12 mouse cellular contexts compared by ENCODE assay signal in genomic region chr2:51056141-51056731, GRCm38 (mm10).
A peak's percentile ranks its signal among the peaks of the same experiment; 100 is the strongest.
DNase-seq lines count a peak whose midpoint lies in the region; ATAC-seq and TF ChIP-seq lines count a peak whose summit lies in the region.
"Had no signal": no experiment of that assay in that cellular context is flagged by ENCODE, and none has a peak within 500 bp of the region (broad histone marks: within the 10 kb centered on the region; RNA-seq: fewer than 3 reads in every experiment).

No protein-coding gene starts in this region.

- H3K9ac ChIP-seq in intestine, postnatal 0 days (ENCODE audit: low read depth, low read length): no peak overlapping the region
- H3K9ac ChIP-seq in limb, embryonic 13.5 days: no peak overlapping the region
- H3K9ac ChIP-seq: heart, embryonic 12.5 days had no signal

- no peaks in the 10 kb centered on the region for H3K27me3 ChIP-seq in intestine, postnatal 0 days (replicated peaks; ENCODE audit: control insufficient read depth, insufficient read depth, low read length)
- H3K27me3 ChIP-seq in limb, embryonic 13.5 days: no peaks in the 10 kb centered on the region
- H3K27me3 ChIP-seq: heart, embryonic 12.5 days had no signal

- H3K36me3 ChIP-seq in intestine, postnatal 0 days (ENCODE audit: control insufficient read depth, insufficient read depth): no peaks in the 10 kb centered on the region
- H3K36me3 ChIP-seq in limb, embryonic 13.5 days: no peaks in the 10 kb centered on the region
- H3K36me3 ChIP-seq: heart, embryonic 12.5 days had no signal

- no peaks in the 10 kb centered on the region for H3K4me1 ChIP-seq in intestine, postnatal 0 days (replicated peaks; ENCODE audit: control insufficient read depth, insufficient read depth, low read length)
- H3K4me1 ChIP-seq in limb, embryonic 13.5 days: peaks cover 15% of the 10 kb centered on the region
- H3K4me1 ChIP-seq in lung, adult 2 months (ENCODE audit: control insufficient read depth, insufficient read depth, low read length): no peaks in the 10 kb centered on the region

- peak overlapping the region; percentile 35; the same call in 1 of the 2 replicates for H3K4me2 ChIP-seq in intestine, postnatal 0 days (replicated peaks; ENCODE audit: low read depth)
- H3K4me2 ChIP-seq in limb, embryonic 13.5 days (replicated peaks): no peak overlapping the region
- H3K4me2 ChIP-seq: heart, embryonic 12.5 days had no signal

- H3K4me3 ChIP-seq in intestine, postnatal 0 days (ENCODE audit: low read depth, low read length): no peak overlapping the region
- H3K4me3 ChIP-seq in limb, embryonic 13.5 days: no peak overlapping the region
- no peak overlapping the region for H3K4me3 ChIP-seq in lung, adult 2 months (replicated peaks; ENCODE audit: extremely low read depth, low read depth, low read length)
- H3K4me3 ChIP-seq: heart, embryonic 12.5 days had no signal

- peak overlapping the region; percentile 84 for H3K27ac ChIP-seq in intestine, postnatal 0 days (ENCODE audit: low read depth, low read length)
- no peak overlapping the region for H3K27ac ChIP-seq in limb, embryonic 13.5 days

- ATAC-seq in intestine, postnatal 0 days: peak; percentile 98
- peak; percentile 79 for ATAC-seq in limb, embryonic 13.5 days (ENCODE audit: low FRiP score, low read depth)

- 33% methylated on average over 8 of the region's 8 CpGs for WGBS in intestine, postnatal 0 days
- 33% methylated on average over 8 of the region's 8 CpGs for WGBS in limb, embryonic 13.5 days
- WGBS in lung, adult 2 months: 52% methylated on average over 8 of the region's 8 CpGs

- no peak for TF ChIP-seq CTCF in brain, embryonic 14.5 days (IDR thresholded peaks at IDR 0.05; ENCODE audit: borderline replicate concordance, extremely low read depth, insufficient read depth, insufficient read length)
- TF ChIP-seq CTCF in intestine, postnatal 0 days (IDR thresholded peaks at IDR 0.05; ENCODE audit: low read depth): no peak
- no peak for TF ChIP-seq CTCF in lung, adult 2 months (IDR thresholded peaks at IDR 0.05; ENCODE audit: insufficient read depth, low read length)

- TF ChIP-seq POLR2A in brain, embryonic 14.5 days (IDR thresholded peaks at IDR 0.05; ENCODE audit: borderline replicate concordance, extremely low read depth, insufficient read depth, insufficient read length, poor library complexity, severe bottlenecking): no peak
- no peak for TF ChIP-seq POLR2A in lung, adult 2 months (IDR thresholded peaks at IDR 0.05; ENCODE audit: borderline replicate concordance, extremely low read depth, low read depth, low read length)

- no peaks in the 10 kb centered on the region for H3K9me3 ChIP-seq in intestine, postnatal 0 days (ENCODE audit: control insufficient read depth)
- no peaks in the 10 kb centered on the region for H3K9me3 ChIP-seq in limb, embryonic 13.5 days
- H3K9me3 ChIP-seq: heart, embryonic 12.5 days had no signal

- DNase-seq in adrenal gland, adult 2 months: peak; percentile 18
- DNase-seq in adrenal gland, adult 18-20 months (ENCODE audit: low spot score in 2 of 2): no peak
- peak; percentile 71 for DNase-seq in brain, embryonic 14.5 days (ENCODE audit: low read depth)
- DNase-seq in lung, adult 2 months: no peak
- no peak for DNase-seq in heart, postnatal 4 days
- no peak for DNase-seq in layer of hippocampus, adult 8-10 months (ENCODE audit: low spot score in 2 of 2)
- DNase-seq: cerebellum, adult 9-10 months; midbrain, embryonic 14.5 days; right cerebral cortex, postnatal 25 days had no signal

Comparison
In these comparisons a context has a peak if more than half of its experiments do, and no peak if none do; other contexts are left out.
1. DNase-seq: peak in adrenal gland, adult 2 months (single experiment) and brain, embryonic 14.5 days (single experiment); none in adrenal gland, adult 18-20 months (0 of 2), lung, adult 2 months (single experiment), heart, postnatal 4 days (single experiment) and layer of hippocampus, adult 8-10 months (0 of 2).